Mouse (Mus musculus): Measurements from ENCODE around the gene Cdca7. TPM values are rescaled to one million over a fixed set of nuclear protein-coding genes. Genes with fewer than 3 reads are reported as not detected.

The Cdca7 gene
- polyA plus RNA-seq, 1 experiment from 2014 or later: 33.7 TPM

- Histone ChIP-seq H3K9me3 (replicated peaks) (no peaks in the 10 kb centered on the region), H3K9ac (no peak overlapping the region), H3K27ac (no peak overlapping the region), H3K4me1 (replicated peaks) (peaks cover 5% of the 10 kb centered on the region; the same call in 1 of the 2 replicates), H3K36me3 (no peaks in the 10 kb centered on the region), H3K27me3 (peaks cover 8% of the 10 kb centered on the region; the same call in 1 of the 2 replicates), H3K4me2 (peak overlapping the region; percentile 56), H3K4me3 (peak overlapping the region; percentile 10; the same call in 1 of the 2 replicates)
- 15% methylated on average over 23 of the region's 23 CpGs for WGBS
- ATAC-seq (replicated peaks; ENCODE audit: insufficient number of reproducible peaks, insufficient read depth, low FRiP score, low read depth): no peak
Measured at GRCm38 (mm10) chr2:72499074-72499721, 23.2 kb downstream of the Cdca7 start.

- H3K9ac ChIP-seq: no peak overlapping the region
- ATAC-seq (replicated peaks; ENCODE audit: insufficient number of reproducible peaks, insufficient read depth, low FRiP score, low read depth): no peak
Measured at GRCm38 (mm10) chr2:72499782-72500411, 23.9 kb downstream of the Cdca7 start.

GRCm38 (mm10) chr2:72502041-72502813, 26.3 kb downstream of the Cdca7 start:
- Histone ChIP-seq H3K4me2 (no peak overlapping the region), H3K4me3 (no peak overlapping the region), H3K36me3 (no peaks in the 10 kb centered on the region), H3K4me1 (replicated peaks) (peaks cover 5% of the 10 kb centered on the region; the same call in 1 of the 2 replicates), H3K27me3 (peaks cover 8% of the 10 kb centered on the region; the same call in 1 of the 2 replicates), H3K9ac (no peak overlapping the region), H3K9me3 (replicated peaks) (no peaks in the 10 kb centered on the region), H3K27ac (no peak overlapping the region)
- 77% methylated on average over 16 of the region's 16 CpGs for WGBS
- no peak for ATAC-seq (replicated peaks; ENCODE audit: insufficient number of reproducible peaks, insufficient read depth, low FRiP score, low read depth)

More at GRCm38 (mm10) chr2:72499782-72500411, 23.9 kb downstream of the Cdca7 start:
- peaks cover 5% of the 10 kb centered on the region; the same call in 1 of the 2 replicates for H3K4me1 ChIP-seq (replicated peaks)
- H3K9me3 ChIP-seq (replicated peaks): no peaks in the 10 kb centered on the region
- WGBS: 39% methylated on average over 8 of the region's 8 CpGs
- H3K36me3 ChIP-seq: no peaks in the 10 kb centered on the region
- H3K4me3 ChIP-seq: no peak overlapping the region
- peaks cover 8% of the 10 kb centered on the region; the same call in 1 of the 2 replicates for H3K27me3 ChIP-seq
- H3K4me2 ChIP-seq: peak overlapping the region; percentile 56; the same call in 1 of the 2 replicates
- no peak overlapping the region for H3K27ac ChIP-seq

- Histone ChIP-seq H3K27ac (no peak overlapping the region), H3K4me1 (replicated peaks) (peaks cover 16% of the 10 kb centered on the region), H3K36me3 (no peaks in the 10 kb centered on the region), H3K4me2 (no peak overlapping the region), H3K9ac (no peak overlapping the region), H3K4me3 (no peak overlapping the region), H3K27me3 (peaks cover 8% of the 10 kb centered on the region; the same call in 1 of the 2 replicates), H3K9me3 (replicated peaks) (no peaks in the 10 kb centered on the region)
- ATAC-seq (replicated peaks; ENCODE audit: insufficient number of reproducible peaks, insufficient read depth, low FRiP score, low read depth): no peak
- 71% methylated on average over 9 of the region's 9 CpGs for WGBS
Measured at GRCm38 (mm10) chr2:72503646-72504045, 27.7 kb downstream of the Cdca7 start.

- Histone ChIP-seq H3K27ac (no peak overlapping the region), H3K4me1 (replicated peaks) (peaks cover 15% of the 10 kb centered on the region), H3K4me3 (peak overlapping the region; percentile 9; the same call in 1 of the 2 replicates), H3K4me2 (peak overlapping the region; percentile 50), H3K27me3 (no peaks in the 10 kb centered on the region), H3K36me3 (no peaks in the 10 kb centered on the region), H3K9ac (no peak overlapping the region), H3K9me3 (replicated peaks) (no peaks in the 10 kb centered on the region)
- no peak for ATAC-seq (replicated peaks; ENCODE audit: insufficient number of reproducible peaks, insufficient read depth, low FRiP score, low read depth)
- 30% methylated on average over 18 of the region's 18 CpGs for WGBS
Measured at GRCm38 (mm10) chr2:72507855-72508635, 32.1 kb downstream of the Cdca7 start.

- no peaks in the 10 kb centered on the region for H3K27me3 ChIP-seq
- no peak overlapping the region for H3K27ac ChIP-seq
- no peak overlapping the region for H3K4me3 ChIP-seq
- WGBS: 78% methylated on average over 8 of the region's 8 CpGs
- ATAC-seq (replicated peaks; ENCODE audit: insufficient number of reproducible peaks, insufficient read depth, low FRiP score, low read depth): no peak
- H3K4me2 ChIP-seq: no peak overlapping the region
- no peaks in the 10 kb centered on the region for H3K9me3 ChIP-seq (replicated peaks)
- H3K36me3 ChIP-seq: no peaks in the 10 kb centered on the region
- peaks cover 15% of the 10 kb centered on the region for H3K4me1 ChIP-seq (replicated peaks)
- H3K9ac ChIP-seq: no peak overlapping the region
Measured at GRCm38 (mm10) chr2:72508891-72509290, 32.9 kb downstream of the Cdca7 start.

- Histone ChIP-seq H3K27ac (no peak overlapping the region), H3K27me3 (peaks cover 21% of the 10 kb centered on the region; the same call in 1 of the 2 replicates), H3K4me3 (no peak overlapping the region), H3K9ac (no peak overlapping the region), H3K36me3 (no peaks in the 10 kb centered on the region), H3K4me1 (replicated peaks) (0 out of 2 replicates have a peak, but pooled peaks cover 2% of the 10 kb centered on the region), H3K9me3 (replicated peaks) (no peaks in the 10 kb centered on the region), H3K4me2 (no peak overlapping the region)
- no peak for ATAC-seq (replicated peaks; ENCODE audit: insufficient number of reproducible peaks, insufficient read depth, low FRiP score, low read depth)
- 66% methylated on average over 7 of the region's 7 CpGs for WGBS
Measured at GRCm38 (mm10) chr2:72515526-72515925, 39.6 kb downstream of the Cdca7 start.

GRCm38 (mm10) chr2:72515971-72516719, 40.2 kb downstream of the Cdca7 start:
- 20% methylated on average over 17 of the region's 17 CpGs for WGBS
- no peak overlapping the region for H3K9ac ChIP-seq
- no peak overlapping the region for H3K4me3 ChIP-seq
- H3K27ac ChIP-seq: no peak overlapping the region
- H3K4me2 ChIP-seq: no peak overlapping the region
- no peaks in the 10 kb centered on the region for H3K9me3 ChIP-seq (replicated peaks)
- ATAC-seq (replicated peaks; ENCODE audit: insufficient number of reproducible peaks, insufficient read depth, low FRiP score, low read depth): no peak
- H3K27me3 ChIP-seq: peaks cover 21% of the 10 kb centered on the region; the same call in 1 of the 2 replicates
- H3K36me3 ChIP-seq: no peaks in the 10 kb centered on the region
- 0 out of 2 replicates have a peak, but pooled peaks cover 2% of the 10 kb centered on the region for H3K4me1 ChIP-seq (replicated peaks)

GRCm38 (mm10) chr2:72516720-72517089, 40.7 kb downstream of the Cdca7 start:
- Histone ChIP-seq H3K4me2 (no peak overlapping the region), H3K4me3 (no peak overlapping the region), H3K9me3 (replicated peaks) (no peaks in the 10 kb centered on the region), H3K27me3 (peaks cover 21% of the 10 kb centered on the region; the same call in 1 of the 2 replicates), H3K9ac (no peak overlapping the region), H3K4me1 (replicated peaks) (0 out of 2 replicates have a peak, but pooled peaks cover 2% of the 10 kb centered on the region), H3K36me3 (no peaks in the 10 kb centered on the region), H3K27ac (no peak overlapping the region)
- no peak for ATAC-seq (replicated peaks; ENCODE audit: insufficient number of reproducible peaks, insufficient read depth, low FRiP score, low read depth)
- WGBS: 24% methylated on average over 8 of the region's 8 CpGs

GRCm38 (mm10) chr2:72524022-72524421, 48.1 kb downstream of the Cdca7 start:
- no peak for ATAC-seq (replicated peaks; ENCODE audit: insufficient number of reproducible peaks, insufficient read depth, low FRiP score, low read depth)
- H3K4me2 ChIP-seq: no peak overlapping the region
- WGBS: 69% methylated on average over 12 of the region's 12 CpGs
- H3K36me3 ChIP-seq: no peaks in the 10 kb centered on the region
- H3K4me3 ChIP-seq: no peak overlapping the region
- peaks cover 2% of the 10 kb centered on the region; the same call in 1 of the 2 replicates for H3K27me3 ChIP-seq
- no peak overlapping the region for H3K27ac ChIP-seq
- no peaks in the 10 kb centered on the region for H3K9me3 ChIP-seq (replicated peaks)
- H3K4me1 ChIP-seq (replicated peaks): no peaks in the 10 kb centered on the region
- no peak overlapping the region for H3K9ac ChIP-seq
